Mouse (Mus musculus) layer of hippocampus, postnatal 25 days (tissue): ENCODE results near the gene Gar1. TPM values are rescaled to one million over a fixed set of nuclear protein-coding genes. Genes with fewer than 3 reads are reported as not detected.

Source experiments
- DNase-seq, 2 experiments: peaks; one replicate each; pipeline ENCODE4 v3.0.0; 2022; ENCODE audit warnings: mixed read lengths in 2 of 2, low spot score in 1 of 2; ENCODE audit errors: extremely low spot score in 1 of 2
- total RNA-seq, 2 experiments: library from RNA; stranded (reverse); gene quantifications; 2 replicates each; pipeline ENCODE4 v1.2.3; 2021

Gene Gar1
- total RNA-seq, 2 experiments from 2014 or later: 43.3 to 49.6 TPM

- DNase-seq: no peak
These were observed 10.3 kb downstream of the Gar1 start for GRCm38 (mm10) chr3:129820847-129821246.

- no peak for DNase-seq
These were observed 27.4 kb downstream of the Gar1 start, which contains the start of gene Lrit3 for GRCm38 (mm10) chr3:129803765-129804164. Lrit3 (minus strand) TSS chr3:129804030.

- no peak for DNase-seq
These were observed 32.2 kb downstream of the Gar1 start for GRCm38 (mm10) chr3:129799011-129799410.

GRCm38 (mm10) chr3:129798551-129798950 is 32.6 kb downstream of the Gar1 start:
- DNase-seq: no peak

- no peak for DNase-seq
These were observed 33.9 kb downstream of the Gar1 start for GRCm38 (mm10) chr3:129797341-129797740.

- DNase-seq: no peak
These were observed 37.4 kb downstream of the Gar1 start for GRCm38 (mm10) chr3:129793801-129794200.

GRCm38 (mm10) chr3:129782746-129783145 is 48.5 kb downstream of the Gar1 start:
- no peak for DNase-seq

GRCm38 (mm10) chr3:129781435-129781834 is 49.8 kb downstream of the Gar1 start:
- DNase-seq: no peak

Other genes starting within 250 kb of the Gar1 start
- 1 to 10 TPM; 1.8 to 2.1 TPM for gene Egf, start 76.1 kb downstream of the Gar1 start, total RNA-seq
- gene Lrit3, start 27.4 kb downstream of the Gar1 start, total RNA-seq: not detected
- under 1 TPM; 0.30 to 0.77 TPM for gene Rrh, start 8.8 kb downstream of the Gar1 start, total RNA-seq
- gene Cfi, start 4.5 kb upstream of the Gar1 start, total RNA-seq: not detected
- gene Pla2g12a, start 47.2 kb upstream of the Gar1 start, total RNA-seq: 10 to 100 TPM; 22.4 to 22.7 TPM
- gene Casp6, start 70.0 kb upstream of the Gar1 start, total RNA-seq: 1 to 10 TPM; 6.5 to 7.2 TPM
- gene Mcub, start 138.8 kb upstream of the Gar1 start, total RNA-seq: 1 to 10 TPM; 3.3 to 3.8 TPM
- gene Sec24b, start 230.2 kb upstream of the Gar1 start, total RNA-seq: 10 to 100 TPM; 51.6 to 55.9 TPM